Mouse (Mus musculus) liver, postnatal 0 days (tissue): ENCODE results near the gene Hspbp1. TPM values are rescaled to one million over a fixed set of nuclear protein-coding genes. Genes with fewer than 3 reads are reported as not detected.

ENCODE experiments used
- ATAC-seq: fragments of 200-750 bp; cut with Nextera tagmentation; 2 replicates; pipeline ENCODE4 v1.8.0; 2017; ENCODE audit warnings: mild to moderate bottlenecking, moderate library complexity
- DNase-seq: peaks from one replicate; pipeline ENCODE4 v3.0.0-alpha.2; 2016
- H3K27ac ChIP-seq: fragments of 300-500 bp; sonication (generic); 2 replicates; pipeline ENCODE4 v1.5.1; 2014; ENCODE audit warnings: antibody characterized with exemption, moderate library complexity, mild to moderate bottlenecking, low read depth
- H3K27me3 ChIP-seq: fragments of 300-500 bp; sonication (generic); 2 replicates; pipeline ENCODE4 v1.6.1; 2014; ENCODE audit warnings: low read length, control low read depth, mixed read lengths; ENCODE audit not compliant: insufficient read depth
- H3K36me3 ChIP-seq: fragments of 300-500 bp; sonication (generic); replicated peaks from 2 replicates; pipeline ENCODE4 v1.6.1; 2014; ENCODE audit warnings: mild to moderate bottlenecking, control low read depth, low read length, moderate library complexity, mixed read lengths; ENCODE audit not compliant: insufficient read depth
- H3K4me1 ChIP-seq: fragments of 300-500 bp; sonication (generic); 2 replicates; pipeline ENCODE4 v1.6.1; 2014; ENCODE audit warnings: antibody characterized with exemption, mild to moderate bottlenecking, control low read depth; ENCODE audit not compliant: insufficient read depth
- H3K4me2 ChIP-seq: fragments of 300-500 bp; sonication (generic); 2 replicates; pipeline ENCODE4 v1.6.1; 2014; ENCODE audit warnings: low read depth, mild to moderate bottlenecking, low read length, moderate library complexity, mixed read lengths
- H3K4me3 ChIP-seq: fragments of 300-500 bp; sonication (generic); 2 replicates; pipeline ENCODE4 v1.5.1; 2014; ENCODE audit warnings: low read depth, low read length
- H3K9ac ChIP-seq: fragments of 300-500 bp; sonication (generic); replicated peaks from 2 replicates; pipeline ENCODE4 v1.6.1; 2014; ENCODE audit warnings: mild to moderate bottlenecking, moderate library complexity
- H3K9me3 ChIP-seq: fragments of 300-500 bp; sonication (generic); 2 replicates; pipeline ENCODE4 v1.6.1; 2016; ENCODE audit warnings: mild to moderate bottlenecking, control low read depth, low read length, mixed read lengths
- CTCF ChIP-seq: sonication (generic); IDR thresholded peaks from 2 replicates; pipeline ENCODE4 v1.5.1; 2016; ENCODE audit warnings: antibody characterized with exemption, low read depth
- EP300 ChIP-seq: IDR thresholded peaks from 2 replicates; pipeline ENCODE4 v1.6.1; 2016; ENCODE audit warnings: antibody characterized with exemption, low read depth, mild to moderate bottlenecking
- WGBS: fragments of 180-500 bp; shearing (Covaris S2); extraction: QIAGEN DNeasy Blood & Tissue Kit; methylation state at CpG from one replicate; pipeline ENCODE4 v1.1.7; 2014; ENCODE audit not compliant: insufficient replicate concordance; 5-methylcytosine and 5-hydroxymethylcytosine counted together
- polyA plus RNA-seq: library from polyadenylated mRNA; unstranded; fragments of >200 nt; fragmentation: Nextera tagmentation; extraction: Ambion mirVana; gene quantifications from 2 replicates; pipeline ENCODE4 v1.2.1, GENCODE M21; 2015

The Hspbp1 gene
- polyA plus RNA-seq, 1 experiment from 2014 or later = 33.1 TPM

DNA sequence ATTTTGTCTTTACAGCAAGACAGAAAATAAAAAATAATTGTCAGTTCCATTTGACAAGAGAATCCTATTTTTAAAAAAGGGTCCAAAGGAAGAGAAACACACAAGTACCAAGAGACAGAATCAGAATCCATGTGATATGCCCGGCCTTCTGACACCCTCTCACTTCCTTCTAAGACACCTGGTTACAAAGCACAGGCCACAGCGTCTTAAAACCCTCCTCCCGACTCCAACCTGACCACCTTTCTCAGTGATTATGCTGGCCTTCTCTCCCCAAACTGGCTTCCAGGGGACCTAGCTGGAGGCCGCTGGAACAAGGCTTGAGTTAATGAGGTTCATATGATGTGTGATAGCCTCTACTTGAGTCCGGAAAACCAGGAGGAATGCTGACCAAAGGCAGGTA lies 31.5 kb downstream of the Hspbp1 start:
- H3K9ac ChIP-seq = peak overlapping the region; percentile 49; the same call in 1 of the 2 replicates
- H3K4me2 ChIP-seq = peak overlapping the region; percentile 88
- peaks cover 68% of the 10 kb centered on the region for H3K4me1 ChIP-seq
- H3K9me3 ChIP-seq = no peaks in the 10 kb centered on the region
- H3K27me3 ChIP-seq = no peaks in the 10 kb centered on the region
- peaks cover 13% of the 10 kb centered on the region for H3K36me3 ChIP-seq
- TF ChIP-seq EP300 = no peak
- no peak for TF ChIP-seq CTCF
- WGBS = 31% methylated on average over 5 of the region's 5 CpGs
- H3K27ac ChIP-seq = peak overlapping the region; percentile 92
- no peak for DNase-seq
- no peak overlapping the region for H3K4me3 ChIP-seq
- no peak for ATAC-seq

DNA sequence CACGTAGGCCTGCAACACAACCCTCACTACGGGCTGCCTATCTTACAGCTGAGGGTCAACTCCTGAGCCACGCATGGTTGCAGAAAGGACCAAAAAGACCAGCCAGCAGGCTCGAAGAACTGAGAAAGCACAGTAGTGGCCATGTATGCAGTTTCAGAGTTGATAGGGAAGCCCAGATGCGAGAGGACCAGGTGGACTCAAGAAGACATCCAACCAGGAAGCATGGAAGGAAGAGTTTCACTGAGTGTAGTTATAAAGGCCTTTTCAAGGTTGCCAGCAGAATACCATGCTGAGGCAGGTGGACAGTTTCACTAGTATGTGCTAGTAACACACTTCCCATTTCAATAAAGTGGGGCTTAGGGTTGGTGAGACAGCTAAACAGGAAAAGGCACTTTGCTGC lies 32.1 kb downstream of the Hspbp1 start:
- DNase-seq = no peak
- peak overlapping the region; percentile 88 for H3K4me2 ChIP-seq
- 0 out of 2 replicates have a peak overlapping the region, but pooled peaks have one; percentile 7 for H3K9ac ChIP-seq
- WGBS = 64% methylated on average over 5 of the region's 5 CpGs
- no peak for ATAC-seq
- no peak overlapping the region for H3K4me3 ChIP-seq
- H3K9me3 ChIP-seq = no peaks in the 10 kb centered on the region
- H3K27ac ChIP-seq = peak overlapping the region; percentile 92; the same call in 1 of the 2 replicates
- H3K4me1 ChIP-seq = peaks cover 74% of the 10 kb centered on the region
- H3K27me3 ChIP-seq = no peaks in the 10 kb centered on the region
- peaks cover 14% of the 10 kb centered on the region for H3K36me3 ChIP-seq
- TF ChIP-seq EP300 = no peak
- TF ChIP-seq CTCF = no peak

GRCm38 (mm10) chr7:4651581-4651980 lies 33.3 kb downstream of the Hspbp1 start:
- H3K27me3 ChIP-seq = no peaks in the 10 kb centered on the region
- H3K4me2 ChIP-seq = 0 out of 2 replicates have a peak overlapping the region, but pooled peaks have one; percentile 5
- no peaks in the 10 kb centered on the region for H3K9me3 ChIP-seq
- DNase-seq (no peak), ATAC-seq (no peak)
- WGBS = 49% methylated on average over 8 of the region's 8 CpGs
- H3K4me1 ChIP-seq = peaks cover 69% of the 10 kb centered on the region
- peaks cover 19% of the 10 kb centered on the region for H3K36me3 ChIP-seq
- no peak overlapping the region for H3K27ac ChIP-seq
- no peak overlapping the region for H3K4me3 ChIP-seq
- TF ChIP-seq CTCF = no peak
- TF ChIP-seq EP300 = no peak
- H3K9ac ChIP-seq = no peak overlapping the region

- DNase-seq (no peak), ATAC-seq (no peak)
- H3K4me2 ChIP-seq = no peak overlapping the region
- TF ChIP-seq EP300 (no peak), CTCF (no peak)
- H3K36me3 ChIP-seq = peaks cover 48% of the 10 kb centered on the region
- H3K9me3 ChIP-seq = no peaks in the 10 kb centered on the region
- H3K9ac ChIP-seq = no peak overlapping the region
- H3K27ac ChIP-seq = peak overlapping the region; percentile 8; the same call in 1 of the 2 replicates
- no peak overlapping the region for H3K4me3 ChIP-seq
- WGBS = 74% methylated on average over 2 of the region's 2 CpGs
- peaks cover 34% of the 10 kb centered on the region for H3K4me1 ChIP-seq
- no peaks in the 10 kb centered on the region for H3K27me3 ChIP-seq
Measured at GRCm38 (mm10) chr7:4647992-4648391, 36.9 kb downstream of the Hspbp1 start.

- ATAC-seq = peak; percentile 66
- Histone ChIP-seq H3K9ac (no peak overlapping the region), H3K27me3 (no peaks in the 10 kb centered on the region), H3K27ac (no peak overlapping the region), H3K4me2 (no peak overlapping the region), H3K4me1 (peaks cover 27% of the 10 kb centered on the region), H3K9me3 (no peaks in the 10 kb centered on the region), H3K4me3 (no peak overlapping the region), H3K36me3 (peaks cover 54% of the 10 kb centered on the region)
- DNase-seq = no peak
- no peak for TF ChIP-seq CTCF
- no peak for TF ChIP-seq EP300
- WGBS = 23% methylated on average over 6 of the region's 6 CpGs
Measured at GRCm38 (mm10) chr7:4647291-4647690, 37.6 kb downstream of the Hspbp1 start.

DNA sequence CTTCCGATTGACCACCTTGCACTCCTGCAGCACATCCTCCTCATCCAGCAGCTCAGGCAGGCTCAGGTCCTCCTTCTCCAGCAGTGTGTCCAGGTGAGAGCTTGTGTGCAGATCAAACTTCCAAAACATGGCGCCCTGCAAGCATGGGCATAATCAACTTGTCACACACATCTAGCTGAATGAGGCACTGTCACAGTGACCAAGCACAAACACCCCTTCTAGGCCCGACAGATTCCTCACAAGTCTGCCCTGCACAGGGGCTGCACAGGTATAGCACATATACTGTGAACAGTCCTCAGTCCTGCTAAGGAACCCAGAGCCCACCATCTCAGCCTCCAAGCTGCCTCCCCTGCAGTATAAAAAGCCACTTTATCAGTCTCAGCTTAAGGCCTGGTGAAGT lies 38.1 kb downstream of the Hspbp1 start:
- DNase-seq (no peak), ATAC-seq (peak; percentile 36)
- Histone ChIP-seq H3K27ac (no peak overlapping the region), H3K27me3 (no peaks in the 10 kb centered on the region), H3K9me3 (no peaks in the 10 kb centered on the region), H3K4me2 (no peak overlapping the region), H3K36me3 (peaks cover 54% of the 10 kb centered on the region), H3K4me1 (peaks cover 22% of the 10 kb centered on the region), H3K9ac (no peak overlapping the region), H3K4me3 (no peak overlapping the region)
- WGBS = 86% methylated on average over 3 of the region's 3 CpGs
- no peak for TF ChIP-seq EP300
- no peak for TF ChIP-seq CTCF

DNA sequence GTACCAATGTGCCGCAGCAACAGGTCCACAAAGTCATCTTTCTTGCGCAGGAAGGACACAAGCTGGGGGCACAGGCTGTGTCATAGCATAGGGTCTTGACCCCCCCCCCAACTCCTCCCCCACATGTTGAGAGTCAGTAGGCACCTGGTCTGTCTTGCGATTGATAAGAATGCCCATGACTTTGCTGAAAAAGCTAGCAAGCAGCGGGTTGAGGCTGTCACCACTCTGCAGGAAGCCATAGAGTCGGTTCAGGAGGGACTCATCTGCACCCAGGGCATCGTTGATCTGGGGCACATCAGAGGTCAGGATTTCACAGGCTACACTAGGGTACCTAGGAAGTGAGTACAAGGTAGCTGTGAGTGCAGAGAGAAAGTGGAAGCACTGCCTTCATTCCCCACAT lies 41.6 kb downstream of the Hspbp1 start:
- peaks cover 11% of the 10 kb centered on the region for H3K4me1 ChIP-seq
- H3K27ac ChIP-seq = no peak overlapping the region
- no peak overlapping the region for H3K4me2 ChIP-seq
- WGBS = 64% methylated on average over 6 of the region's 6 CpGs
- H3K4me3 ChIP-seq = no peak overlapping the region
- H3K27me3 ChIP-seq = no peaks in the 10 kb centered on the region
- H3K9ac ChIP-seq = no peak overlapping the region
- no peaks in the 10 kb centered on the region for H3K9me3 ChIP-seq
- ATAC-seq = no peak
- no peak for DNase-seq
- peaks cover 73% of the 10 kb centered on the region for H3K36me3 ChIP-seq
- TF ChIP-seq CTCF = no peak
- no peak for TF ChIP-seq EP300
